Mouse (Mus musculus) macrophage (primary cell): Measurements from ENCODE around the gene Tmem132a. TPM values are rescaled to one million over a fixed set of nuclear protein-coding genes. Genes with fewer than 3 reads are reported as not detected.

ENCODE experiments used
- H3K27ac ChIP-seq: fragments of 350-480 bp; formaldehyde crosslinking; 2 replicates; pipeline ENCODE4 v1.9.0; 2021
- H3K36me3 ChIP-seq: fragments of 350-480 bp; formaldehyde crosslinking; 2 replicates; pipeline ENCODE4 v1.9.0; 2021; ENCODE audit errors: inconsistent target
- H3K4me3 ChIP-seq: fragments of 350-480 bp; formaldehyde crosslinking; 2 replicates; pipeline ENCODE4 v1.9.0; 2021; ENCODE audit errors: inconsistent target
- H3K79me2 ChIP-seq: fragments of 350-480 bp; formaldehyde crosslinking; 2 replicates; pipeline ENCODE4 v1.9.0; 2021; ENCODE audit errors: inconsistent target
- WGBS: methylation state at CpG from one replicate; pipeline ENCODE4 v1.1.7; 2026; ENCODE audit warnings: inconsistent platforms; ENCODE audit not compliant: missing documents; 5-methylcytosine and 5-hydroxymethylcytosine counted together
- polyA plus RNA-seq: library from polyadenylated mRNA; stranded (reverse); fragments of 250-400 nt; gene quantifications from 3 replicates; pipeline ENCODE4 v1.2.4, GENCODE M21; 2018; ENCODE audit warnings: inconsistent platforms

Tmem132a gene
- polyA plus RNA-seq, 1 experiment from 2014 or later = 22.3 TPM

DNA sequence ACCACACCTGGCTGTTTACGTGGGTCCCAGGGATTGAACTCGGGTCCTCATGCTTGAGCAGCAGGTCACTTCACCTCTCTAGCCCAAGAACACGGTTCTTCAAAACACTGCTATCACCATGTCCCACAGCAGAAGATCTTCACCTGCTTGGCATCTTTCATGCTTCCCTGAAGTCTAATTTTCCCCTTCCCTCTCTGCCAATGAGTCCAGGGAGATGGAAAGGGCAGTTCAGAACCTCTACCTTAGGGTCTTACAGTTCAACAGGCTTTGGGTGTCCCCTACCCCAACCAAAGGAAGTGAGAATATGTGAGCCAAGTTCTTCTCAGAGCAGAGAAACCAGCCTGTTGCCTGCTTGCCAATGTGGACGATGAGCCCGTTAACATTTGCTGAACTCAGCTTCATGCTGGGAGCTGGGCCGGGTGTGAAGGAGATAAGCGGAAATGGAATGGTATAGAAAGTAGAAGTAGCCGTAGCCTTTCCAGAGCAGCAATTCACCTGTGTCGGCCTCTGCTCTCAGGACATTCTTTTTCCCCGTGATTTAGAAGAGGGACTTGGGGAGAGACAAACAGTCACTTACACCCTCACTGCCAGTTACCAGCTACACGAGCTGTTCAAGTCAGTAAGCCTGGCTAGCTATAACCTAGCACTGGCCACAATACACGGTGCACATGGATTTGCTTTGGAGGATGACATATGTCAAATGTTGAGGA is 61.1 kb downstream of the Tmem132a start:
- Histone ChIP-seq H3K36me3 (no peaks in the 10 kb centered on the region), H3K79me2 (no peaks in the 10 kb centered on the region), H3K4me3 (no peak overlapping the region), H3K27ac (no peak overlapping the region)
- WGBS = 94% methylated on average over 12 of the region's 12 CpGs

Other genes starting within 250 kb of the Tmem132a start
- gene Vwce, start 235.7 kb downstream of the Tmem132a start, polyA plus RNA-seq = not detected in 3 replicates
- gene Pga5, start 191.9 kb downstream of the Tmem132a start, polyA plus RNA-seq = not detected in 3 replicates
- gene Vps37c, start 181.2 kb downstream of the Tmem132a start, polyA plus RNA-seq = 24.0 to 32.2 TPM (median 24.1 TPM) in 3 replicates
- 0.20 to 0.54 TPM (median 0.42 TPM) in 3 replicates for gene Cd5, start 130.9 kb downstream of the Tmem132a start, polyA plus RNA-seq
- 0.06 to 0.12 TPM in 2 of 3 replicates, not detected in the other for gene Cd6, start 39.9 kb downstream of the Tmem132a start, polyA plus RNA-seq
- gene Slc15a3, start 30.2 kb downstream of the Tmem132a start, polyA plus RNA-seq = 344 to 583 TPM (median 414 TPM) in 3 replicates
- 30.6 to 77.7 TPM (median 50.2 TPM) in 3 replicates for gene Tmem109, start 12.1 kb upstream of the Tmem132a start, polyA plus RNA-seq
- 43.4 to 93.2 TPM (median 51.6 TPM) in 3 replicates for gene Prpf19, start 25.3 kb upstream of the Tmem132a start, polyA plus RNA-seq
- not detected in 3 replicates for gene Zp1, start 50.7 kb upstream of the Tmem132a start, polyA plus RNA-seq
- not detected in 3 replicates for gene Ptgdr2, start 67.2 kb upstream of the Tmem132a start, polyA plus RNA-seq
- 17.8 to 39.3 TPM (median 21.6 TPM) in 3 replicates for gene Ccdc86, start 79.3 kb upstream of the Tmem132a start, polyA plus RNA-seq
- gene Ms4a10, start 104.7 kb upstream of the Tmem132a start, polyA plus RNA-seq = not detected in 3 replicates
- gene Ms4a15, start 123.3 kb upstream of the Tmem132a start, polyA plus RNA-seq = not detected in 3 replicates
- not detected in 3 replicates for gene Ms4a18, start 148.1 kb upstream of the Tmem132a start, polyA plus RNA-seq
- 0.63 TPM in 1 of 3 replicates, not detected in the others for gene Ms4a8a, start 211.2 kb upstream of the Tmem132a start, polyA plus RNA-seq